Mouse (Mus musculus) ovary, adult 18-20 months (tissue): ENCODE measurements around the gene Irs3.

ENCODE experiments used
- DNase-seq: peaks from one replicate; pipeline ENCODE4 v3.0.0; 2022; ENCODE audit warnings: low spot score, mixed read lengths

Gene Irs3

DNA sequence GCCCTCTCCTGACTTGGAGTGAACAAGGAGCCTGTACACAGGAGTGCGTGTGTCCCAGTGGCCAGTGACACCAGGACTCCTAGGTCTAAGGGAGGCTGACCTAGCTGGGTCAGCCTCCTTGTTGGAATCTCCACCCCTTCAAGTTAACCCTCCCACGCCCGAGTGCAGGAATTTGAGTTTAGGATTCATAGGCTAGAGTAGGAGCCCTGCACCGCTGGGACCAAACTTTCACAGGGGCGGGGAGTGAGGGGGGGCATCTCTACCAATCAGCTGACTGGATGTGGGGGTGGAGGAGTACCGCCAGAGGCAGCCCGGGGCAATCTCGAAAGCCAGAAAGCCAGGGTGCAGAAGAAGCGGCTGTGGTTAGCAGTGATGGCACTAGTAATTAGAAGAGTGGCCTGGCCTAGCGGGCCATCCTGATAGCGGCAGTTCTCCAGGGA lies at the start of gene Irs3:
Gene Irs3 (minus strand): TSS at position 63 of the 440 bp plus-strand sequence.
- DNase-seq = no peak

DNA sequence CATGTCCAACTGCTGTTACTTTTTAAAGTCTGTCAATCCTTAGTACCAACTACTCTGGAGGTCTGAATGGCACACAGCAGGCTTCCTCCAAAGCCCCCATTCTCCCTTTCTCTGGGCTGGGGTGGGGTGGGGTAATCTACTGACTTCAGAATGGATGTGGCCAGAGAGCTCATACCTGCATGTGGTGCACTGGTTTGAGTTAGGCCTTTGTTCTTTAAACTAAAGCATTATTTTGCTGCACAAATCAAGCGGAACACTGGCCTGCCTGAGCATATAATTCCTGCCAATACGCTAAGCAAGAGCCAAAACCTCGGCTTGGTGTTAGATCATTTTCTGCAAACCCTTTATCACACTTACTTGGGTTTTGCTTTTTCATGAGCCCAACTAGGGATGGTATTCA lies 49.3 kb upstream of the Irs3 start:
- DNase-seq = no peak

GRCm38 (mm10) chr5:137691881-137692280 lies 46.4 kb upstream of the Irs3 start:
- no peak for DNase-seq

GRCm38 (mm10) chr5:137690531-137690930 lies 45.0 kb upstream of the Irs3 start:
- no peak for DNase-seq

- DNase-seq = no peak
These were observed 44.5 kb upstream of the Irs3 start for GRCm38 (mm10) chr5:137689974-137690373.

DNA sequence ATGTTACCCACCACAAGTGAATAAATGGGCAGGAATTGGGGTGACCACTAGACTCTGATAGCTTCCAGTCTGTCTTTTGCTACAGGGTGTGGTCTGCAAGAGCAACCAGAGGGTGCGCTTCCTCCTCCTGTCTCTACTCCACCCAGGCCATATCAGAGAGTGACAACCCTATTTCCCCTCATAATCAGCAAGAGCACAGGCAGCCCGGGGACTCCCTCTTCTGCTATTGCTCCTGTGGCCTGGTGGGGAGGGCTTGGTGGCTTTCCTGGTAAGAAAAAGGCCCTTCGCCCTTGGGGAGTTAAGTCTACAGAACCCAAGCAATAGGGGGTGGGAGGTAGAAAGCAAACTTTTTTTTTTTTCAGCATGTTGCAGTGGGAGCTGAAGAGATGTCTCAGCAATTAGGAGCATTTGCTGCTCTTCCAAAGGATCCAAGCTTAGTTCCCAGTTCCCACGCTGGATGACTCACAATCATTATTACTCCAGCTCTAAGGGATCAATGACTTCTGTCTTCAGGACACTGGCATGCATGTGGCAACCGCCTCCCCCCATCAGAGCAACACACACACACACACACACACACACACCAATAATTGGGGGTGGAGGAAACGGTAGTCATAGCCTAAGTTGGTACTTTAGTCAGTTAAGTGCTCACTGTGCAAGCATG lies 40.7 kb upstream of the Irs3 start:
- no peak for DNase-seq

DNA sequence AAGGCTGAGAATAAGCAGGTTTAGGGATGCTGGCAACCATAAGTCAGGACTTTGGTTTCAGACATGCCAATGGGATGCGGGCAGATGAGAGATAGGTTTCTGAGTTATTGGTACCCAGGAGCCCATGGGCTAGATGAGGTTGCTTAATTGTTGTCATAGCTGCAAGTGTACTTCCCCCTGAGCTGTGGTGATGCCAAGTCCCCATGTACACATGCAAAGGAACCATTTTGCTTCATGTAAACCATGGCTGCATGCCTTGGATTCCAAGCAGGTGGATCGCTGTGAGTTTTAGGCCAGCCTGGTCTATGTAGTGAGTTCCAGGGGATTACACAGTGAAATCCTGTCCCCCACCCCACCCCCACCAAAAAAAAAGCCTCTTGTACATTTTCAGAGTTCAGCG lies 40.1 kb upstream of the Irs3 start:
- DNase-seq = no peak

DNA sequence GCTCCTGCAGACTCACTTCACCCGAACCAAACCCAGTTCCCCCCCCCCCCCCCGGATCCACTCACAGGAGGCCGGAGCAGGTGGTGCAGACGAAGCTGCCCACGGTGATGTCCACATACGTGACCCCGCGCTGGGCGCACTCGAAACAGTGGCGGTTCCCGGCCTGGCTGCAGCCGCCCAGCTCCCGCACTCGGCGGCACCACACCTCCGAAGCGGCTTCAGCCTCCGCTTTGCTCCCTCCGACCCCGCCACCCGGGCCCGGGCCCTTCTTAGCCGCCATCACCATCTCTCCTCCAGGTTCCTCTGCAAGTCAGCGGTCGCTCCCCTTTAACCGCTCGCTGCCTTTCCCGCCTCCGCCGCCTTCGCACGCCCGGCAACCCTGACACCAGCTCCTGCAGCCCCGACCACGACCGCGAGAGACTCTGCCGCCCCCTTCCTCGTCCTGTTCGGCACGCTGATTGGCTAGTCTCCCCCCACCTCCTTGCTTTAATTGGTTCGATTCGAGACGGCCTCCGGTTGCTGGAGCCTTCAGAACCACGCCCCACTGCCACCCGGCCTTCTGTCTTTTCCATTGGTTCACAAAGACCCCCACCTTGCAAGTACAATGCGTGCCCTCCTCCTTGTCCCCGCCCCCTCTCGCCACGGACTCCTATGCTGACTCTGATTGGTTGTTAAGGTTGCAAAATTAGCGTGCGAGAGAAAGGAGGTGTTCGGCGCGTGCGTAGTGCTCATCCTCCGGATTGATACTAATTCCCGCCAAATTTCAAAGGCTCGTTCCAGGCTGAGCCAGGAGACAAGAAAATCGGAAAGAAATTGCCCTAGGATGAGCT lies 39.0 kb upstream of the Irs3 start, which contains the start of gene Agfg2:
Gene Agfg2 (minus strand): TSS at position 433 of the 830 bp plus-strand sequence.
- DNase-seq = peak; percentile 99

- DNase-seq = no peak
These were observed 38.1 kb upstream of the Irs3 start for GRCm38 (mm10) chr5:137683388-137684293.

DNA sequence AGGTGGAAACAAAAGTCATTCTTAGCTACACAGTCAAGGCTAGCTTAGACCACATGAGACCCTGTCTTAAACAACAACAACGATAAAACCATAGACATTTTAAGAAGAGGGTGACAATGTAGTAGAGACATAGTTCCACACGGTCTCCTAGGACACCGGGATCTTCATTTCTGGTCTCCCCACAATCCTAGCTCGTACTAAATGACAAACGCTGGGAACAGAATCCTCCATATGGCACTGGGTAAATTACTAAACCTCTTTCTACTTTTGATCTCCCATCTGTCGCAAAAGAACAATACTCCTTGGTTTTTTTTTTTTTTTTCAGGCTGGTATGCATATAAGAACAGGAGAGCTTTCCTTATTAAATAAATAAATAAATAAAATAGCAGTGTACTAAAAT lies 37.0 kb upstream of the Irs3 start:
- no peak for DNase-seq

- DNase-seq = no peak
These were observed 34.2 kb upstream of the Irs3 start for GRCm38 (mm10) chr5:137679726-137680125.

GRCm38 (mm10) chr5:137678736-137679135 lies 33.2 kb upstream of the Irs3 start:
- no peak for DNase-seq

GRCm38 (mm10) chr5:137677859-137678258 lies 32.3 kb upstream of the Irs3 start:
- DNase-seq = no peak

GRCm38 (mm10) chr5:137674786-137675185 lies 29.3 kb upstream of the Irs3 start:
- DNase-seq = no peak

DNA sequence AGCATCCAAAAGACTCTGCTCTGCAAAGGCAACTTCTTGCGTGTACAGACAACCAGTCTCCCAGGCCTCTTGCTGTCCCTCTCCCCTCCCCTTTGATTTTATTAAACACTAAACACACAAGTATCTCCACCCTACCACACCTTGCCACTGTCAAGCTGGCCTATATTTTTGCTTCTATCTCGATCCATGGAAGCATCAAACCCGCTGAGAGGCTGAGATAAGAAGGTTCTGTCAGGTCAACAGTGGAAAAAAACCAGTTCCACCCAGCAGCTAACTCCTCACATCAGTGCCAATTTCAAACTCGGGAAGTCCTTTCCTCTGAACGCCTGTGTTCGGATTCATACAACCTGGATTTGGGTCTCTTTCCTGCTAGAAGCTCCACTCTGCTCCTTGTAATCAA lies 27.5 kb upstream of the Irs3 start:
- DNase-seq = no peak

- no peak for DNase-seq
These were observed 26.8 kb upstream of the Irs3 start for GRCm38 (mm10) chr5:137672361-137672760.

DNA sequence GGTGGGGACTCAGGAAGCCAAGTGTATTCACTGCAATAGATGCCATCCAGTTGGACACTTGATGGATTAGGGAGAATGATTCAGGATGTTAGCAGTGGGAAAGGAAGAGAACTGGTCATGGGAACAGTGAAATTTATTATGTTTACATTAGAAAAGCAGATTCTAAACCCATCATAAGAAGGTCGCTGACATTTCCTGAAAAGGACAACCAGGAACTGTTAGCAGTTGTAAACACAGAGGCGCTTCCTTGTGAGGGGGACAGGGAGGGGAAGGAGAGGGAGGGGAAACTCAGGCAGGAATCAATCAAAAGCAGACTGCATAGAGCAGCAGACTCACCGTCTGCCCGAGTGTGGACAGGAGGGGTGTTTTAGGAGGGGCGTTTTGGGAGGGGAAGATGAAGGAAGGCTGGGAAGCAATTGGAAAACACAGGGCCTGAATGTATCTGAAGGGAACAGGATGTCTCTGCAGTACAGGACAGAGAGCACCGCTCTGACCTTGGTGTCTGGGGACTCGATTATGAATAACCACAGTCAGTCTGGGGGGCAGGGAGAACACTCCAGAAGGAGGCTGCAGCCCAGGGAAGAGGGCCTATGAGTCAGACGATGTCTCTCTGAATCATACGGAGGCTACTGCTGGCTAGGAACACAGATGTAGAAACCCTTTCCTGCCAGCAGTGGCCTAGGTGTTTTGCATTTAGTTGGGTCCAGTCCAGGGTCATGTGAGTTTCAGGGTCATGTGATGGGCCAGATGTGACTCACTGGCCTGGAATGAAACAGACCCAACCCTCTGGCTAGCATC lies 26.1 kb upstream of the Irs3 start:
- peak; percentile 85 for DNase-seq

- DNase-seq = no peak
These were observed 24.7 kb upstream of the Irs3 start for GRCm38 (mm10) chr5:137670240-137670639.

- DNase-seq = no peak
These were observed 23.5 kb upstream of the Irs3 start for GRCm38 (mm10) chr5:137668971-137669370.

GRCm38 (mm10) chr5:137663057-137663456 lies 17.5 kb upstream of the Irs3 start:
- no peak for DNase-seq

DNA sequence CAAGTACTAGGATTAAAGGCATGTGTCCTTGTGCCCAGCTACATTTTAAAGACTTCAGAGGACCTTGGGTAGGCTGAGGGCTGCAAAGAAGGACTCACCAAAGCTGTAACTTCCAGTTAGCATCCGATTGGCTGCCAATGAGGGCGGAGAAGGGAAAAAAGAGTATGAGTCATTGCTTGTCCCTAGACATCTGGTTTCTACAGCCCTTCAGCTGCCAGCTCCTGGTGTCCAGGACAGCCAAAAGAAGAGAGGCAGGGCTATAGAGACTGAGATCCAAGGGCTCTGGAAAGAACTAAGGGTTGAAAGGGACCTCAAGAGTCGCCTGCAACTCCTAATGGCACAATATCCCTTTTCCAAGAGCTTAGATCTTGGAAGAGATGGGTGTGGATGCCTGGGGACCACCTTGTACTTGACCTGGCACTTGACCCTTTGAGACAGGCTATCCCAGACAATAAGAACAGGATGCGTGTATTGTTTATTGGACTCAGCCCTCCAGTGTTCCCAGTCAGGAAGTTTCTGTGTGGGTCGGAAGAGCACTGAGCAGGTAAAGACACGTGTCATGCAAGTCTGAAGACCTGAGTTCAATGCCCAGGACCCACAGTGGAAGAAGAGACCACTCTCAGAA lies 14.7 kb upstream of the Irs3 start:
- DNase-seq = peak; percentile 56
